Mouse (Mus musculus) heart, postnatal 10 days (tissue): ENCODE results near the gene Rexo1. TPM values are rescaled to one million over a fixed set of nuclear protein-coding genes. Genes with fewer than 3 reads are reported as not detected.
"Not testable (repeated sequence)": the region's sequence is repeated elsewhere in the genome, so short reads cannot be mapped to it uniquely, and the experiment has no call there.

Experiments used
- DNase-seq, 2 experiments: peaks; one replicate each; pipeline ENCODE4 v3.0.0; 2021
- intact Hi-C: fragments of 180-260 bp; cut with DNase I; formaldehyde crosslinking; loops from one replicate; pipeline ENCODE4 v1.15.1; 2025
- total RNA-seq, 2 experiments: library from RNA; stranded (reverse); gene quantifications; 2 replicates each; pipeline ENCODE4 v1.2.3; 2021

The Rexo1 gene
- total RNA-seq = 10 to 100 TPM; 20.3 to 21.5 TPM

GRCm38 (mm10) chr10:80561116-80561944 is at the start of gene Rexo1:
Rexo1 (minus strand) TSS chr10:80561560.
- intact Hi-C loops = no loop called here
- peak; percentile 96 to 97 for DNase-seq

DNA sequence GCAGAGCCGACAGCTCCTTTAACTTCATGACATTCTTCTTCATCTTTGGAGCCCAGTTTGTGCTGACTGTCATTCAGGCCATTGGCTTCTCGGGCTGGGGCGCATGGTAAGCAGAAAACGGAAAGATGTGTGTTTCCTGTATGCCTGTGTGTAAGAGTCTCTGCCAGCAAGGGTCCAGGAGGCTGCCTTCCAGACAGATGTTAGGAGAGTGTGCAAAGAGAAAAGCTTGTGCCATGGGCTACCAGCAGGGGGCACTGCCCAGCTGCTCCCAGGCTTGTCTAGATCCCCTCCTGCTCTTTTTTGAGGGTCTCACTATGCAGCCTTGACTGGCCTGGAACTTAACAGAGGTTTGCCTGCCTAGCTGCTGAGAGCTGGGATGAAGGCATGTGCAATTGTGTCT is 49.7 kb upstream of the Rexo1 start:
- peak; percentile 58 to 73 for DNase-seq
- intact Hi-C loops = loop anchor here (1.0 to 2.0 kb wide), 2 partner anchors 32 to 77 kb away; no protein-coding TSS in a partner anchor

DNA sequence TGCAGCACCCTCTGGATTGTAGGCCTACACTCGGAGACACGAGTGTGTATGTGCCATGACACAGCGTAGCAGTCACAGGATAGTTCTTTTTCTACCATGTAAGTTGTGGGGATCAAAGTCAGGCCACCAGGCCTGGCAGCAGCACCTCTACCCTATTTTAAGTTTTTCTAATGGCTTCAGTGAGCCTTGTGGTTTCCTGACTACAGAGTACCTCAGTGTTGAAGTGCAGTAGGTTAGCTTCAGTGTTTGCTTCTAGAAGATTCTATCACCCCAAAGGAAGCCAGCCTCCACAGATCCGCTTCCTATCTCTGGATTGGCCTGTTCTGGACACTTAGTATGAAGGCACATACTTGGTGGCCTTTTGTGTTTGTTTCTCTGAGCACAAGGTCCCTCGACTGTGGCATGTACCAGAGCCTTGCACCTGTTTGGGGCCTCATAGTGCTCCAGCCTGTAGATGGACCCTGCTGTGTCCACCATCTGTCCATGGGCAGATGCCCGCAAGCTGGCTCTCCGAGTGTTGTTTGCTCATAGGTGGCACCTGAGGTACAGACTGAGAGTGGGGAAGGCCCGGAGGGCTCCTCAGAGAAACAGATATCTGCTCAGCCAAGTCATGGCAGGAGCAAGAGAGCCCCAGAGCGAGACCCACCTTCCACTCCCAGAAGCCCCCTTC is 48.9 kb upstream of the Rexo1 start:
- intact Hi-C loops = loop anchor here (2.0 kb wide), 1 partner anchor 31 kb away; no protein-coding TSS in a partner anchor

GRCm38 (mm10) chr10:80609269-80609924 is 48.0 kb upstream of the Rexo1 start:
- intact Hi-C loops = no loop called here

More for the DNA sequence above, 48.9 kb upstream of the Rexo1 start:
- no peak for DNase-seq

DNA sequence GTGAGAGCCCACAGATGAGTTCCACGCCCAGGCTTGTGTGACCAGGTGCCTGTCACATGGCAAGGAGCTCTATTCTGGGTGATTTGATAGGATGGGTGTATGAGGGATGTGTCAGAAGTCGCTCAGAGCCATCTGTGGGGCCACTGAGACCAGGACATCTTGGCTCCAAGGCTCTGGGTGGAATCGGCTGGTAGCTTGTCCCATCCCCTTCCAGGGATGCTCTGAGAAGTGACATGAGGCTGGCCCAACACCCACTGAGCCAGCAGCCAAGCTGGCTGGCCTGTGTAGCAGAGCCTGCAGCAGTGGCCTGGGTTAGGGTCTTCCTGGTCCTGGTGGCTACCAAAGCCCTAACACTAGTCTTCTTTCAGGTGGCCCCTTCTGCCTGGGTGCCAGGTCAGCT is 47.1 kb upstream of the Rexo1 start:
- intact Hi-C loops = no loop called here
- no peak for DNase-seq

More at GRCm38 (mm10) chr10:80609269-80609924, 48.0 kb upstream of the Rexo1 start:
- DNase-seq = no peak

DNA sequence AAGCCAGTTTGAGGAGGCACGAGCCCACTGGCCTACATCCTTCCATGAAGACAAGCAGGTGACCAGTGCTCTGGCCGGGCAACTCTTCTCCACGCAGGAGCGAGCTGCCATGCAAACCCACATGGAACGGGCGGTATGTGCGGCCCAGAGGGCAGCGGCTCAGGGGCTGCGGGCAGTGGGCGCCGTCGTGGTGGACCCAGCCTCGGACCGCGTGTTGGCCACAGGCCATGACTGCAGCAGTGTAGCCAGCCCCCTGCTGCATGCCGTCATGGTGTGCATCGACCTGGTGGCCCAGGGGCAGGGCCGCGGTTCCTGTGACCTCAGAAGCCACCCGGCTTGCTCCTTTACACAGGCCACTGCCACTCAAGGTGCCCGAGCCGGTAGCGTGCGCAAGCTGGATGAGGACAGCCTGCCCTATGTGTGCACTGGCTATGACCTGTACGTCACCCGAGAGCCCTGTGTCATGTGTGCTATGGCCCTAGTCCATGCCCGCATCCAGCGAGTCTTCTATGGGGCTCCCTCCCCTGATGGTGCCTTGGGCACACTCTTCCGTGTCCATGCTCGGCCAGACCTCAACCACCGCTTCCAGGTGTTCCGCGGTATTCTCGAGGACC is 45.5 kb upstream of the Rexo1 start:
- intact Hi-C loops = no loop called here
- no peak for DNase-seq

DNA sequence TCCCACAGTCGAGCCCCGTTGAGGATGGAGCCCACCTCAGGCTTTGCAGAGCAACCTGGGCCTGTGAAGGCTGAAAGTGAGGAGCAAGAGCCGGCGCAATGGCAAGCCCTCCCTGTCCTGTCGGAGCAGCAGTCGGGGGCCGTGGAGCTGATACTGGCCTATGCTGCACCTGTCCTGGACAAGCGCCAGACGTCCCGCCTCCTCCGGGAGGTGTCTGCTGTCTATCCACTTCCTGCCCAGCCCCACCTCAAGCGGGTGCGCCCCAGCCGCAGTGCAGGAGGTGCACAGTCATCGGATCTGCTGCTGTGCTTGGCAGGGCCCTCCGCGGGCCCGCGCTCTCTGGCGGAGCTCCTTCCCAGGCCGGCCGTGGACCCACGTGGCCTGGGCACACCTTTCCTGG is 44.9 kb upstream of the Rexo1 start:
- no peak for DNase-seq
- intact Hi-C loops = no loop called here

GRCm38 (mm10) chr10:80605721-80606120 is 44.4 kb upstream of the Rexo1 start, which contains the start of gene Gm49322:
Gm49322 (plus strand) TSS chr10:80606021.
- intact Hi-C loops, DNase-seq: not testable (repeated sequence)

- intact Hi-C loops = no loop called here
- no peak for DNase-seq
Measured at GRCm38 (mm10) chr10:80604988-80605387, 43.6 kb upstream of the Rexo1 start.

- DNase-seq = no peak
- intact Hi-C loops = no loop called here
Measured at GRCm38 (mm10) chr10:80604001-80604509, 42.7 kb upstream of the Rexo1 start.

DNA sequence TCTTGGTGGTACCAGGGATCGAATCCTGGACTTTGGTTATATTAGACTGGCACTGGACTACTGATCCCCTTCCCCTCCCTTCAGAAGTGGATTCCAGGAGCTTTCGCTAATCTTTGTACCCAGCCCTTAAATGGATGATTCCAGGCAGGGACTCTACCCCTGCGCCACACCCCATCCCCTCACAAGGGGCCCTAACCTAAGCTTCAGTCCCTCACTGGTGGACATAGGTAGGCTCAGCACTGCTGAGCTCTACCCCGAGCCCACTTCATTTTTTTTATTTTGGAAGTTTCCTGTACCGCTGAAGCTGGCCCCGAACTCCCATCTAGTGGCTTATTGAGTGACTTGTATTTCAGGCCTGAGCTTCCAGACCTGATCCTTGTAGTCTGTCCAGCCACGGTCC is 42.0 kb upstream of the Rexo1 start:
- intact Hi-C loops = no loop called here
- DNase-seq = no peak

DNA sequence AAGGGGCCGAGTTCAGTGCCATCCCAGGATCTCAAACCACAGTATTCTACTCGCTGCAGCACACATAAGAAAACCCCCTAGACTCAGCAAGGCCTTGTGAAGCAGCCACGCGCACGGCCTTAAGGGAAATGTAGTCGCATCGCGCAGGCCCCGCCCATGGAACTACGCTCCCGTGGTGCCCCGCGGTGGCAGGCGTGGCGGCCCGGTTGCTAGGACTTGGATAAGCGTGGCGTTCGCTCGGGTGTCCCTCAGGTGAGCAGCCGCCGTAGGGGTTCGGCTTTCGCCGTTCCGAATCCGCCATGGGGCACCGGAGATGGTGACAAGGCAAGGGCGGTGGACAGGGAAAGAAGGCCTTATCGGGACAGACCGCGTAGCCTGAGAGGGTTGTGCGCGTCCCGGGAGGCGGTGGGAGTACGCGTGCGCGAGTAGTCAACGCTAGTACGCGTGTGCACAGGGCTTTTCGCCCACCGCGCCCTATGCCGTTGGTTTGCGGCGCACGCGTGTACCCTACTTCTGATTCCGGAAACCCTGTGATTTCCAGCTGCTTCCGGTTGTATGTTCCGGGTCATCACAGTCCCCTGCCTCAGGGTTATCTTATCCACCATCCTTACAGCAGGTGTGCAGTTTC is 41.5 kb upstream of the Rexo1 start, which contains the start of the genes Scamp4 and Adat3:
TSS of gene Scamp4 (plus strand) at position 175 of the 628 bp plus-strand sequence.
TSS of gene Adat3 (plus strand) at position 183 of the 628 bp plus-strand sequence.
- DNase-seq = peak; percentile 97
- intact Hi-C loops = no loop called here

GRCm38 (mm10) chr10:80596318-80596717 is 35.0 kb upstream of the Rexo1 start:
- intact Hi-C loops = no loop called here
- no peak for DNase-seq

DNA sequence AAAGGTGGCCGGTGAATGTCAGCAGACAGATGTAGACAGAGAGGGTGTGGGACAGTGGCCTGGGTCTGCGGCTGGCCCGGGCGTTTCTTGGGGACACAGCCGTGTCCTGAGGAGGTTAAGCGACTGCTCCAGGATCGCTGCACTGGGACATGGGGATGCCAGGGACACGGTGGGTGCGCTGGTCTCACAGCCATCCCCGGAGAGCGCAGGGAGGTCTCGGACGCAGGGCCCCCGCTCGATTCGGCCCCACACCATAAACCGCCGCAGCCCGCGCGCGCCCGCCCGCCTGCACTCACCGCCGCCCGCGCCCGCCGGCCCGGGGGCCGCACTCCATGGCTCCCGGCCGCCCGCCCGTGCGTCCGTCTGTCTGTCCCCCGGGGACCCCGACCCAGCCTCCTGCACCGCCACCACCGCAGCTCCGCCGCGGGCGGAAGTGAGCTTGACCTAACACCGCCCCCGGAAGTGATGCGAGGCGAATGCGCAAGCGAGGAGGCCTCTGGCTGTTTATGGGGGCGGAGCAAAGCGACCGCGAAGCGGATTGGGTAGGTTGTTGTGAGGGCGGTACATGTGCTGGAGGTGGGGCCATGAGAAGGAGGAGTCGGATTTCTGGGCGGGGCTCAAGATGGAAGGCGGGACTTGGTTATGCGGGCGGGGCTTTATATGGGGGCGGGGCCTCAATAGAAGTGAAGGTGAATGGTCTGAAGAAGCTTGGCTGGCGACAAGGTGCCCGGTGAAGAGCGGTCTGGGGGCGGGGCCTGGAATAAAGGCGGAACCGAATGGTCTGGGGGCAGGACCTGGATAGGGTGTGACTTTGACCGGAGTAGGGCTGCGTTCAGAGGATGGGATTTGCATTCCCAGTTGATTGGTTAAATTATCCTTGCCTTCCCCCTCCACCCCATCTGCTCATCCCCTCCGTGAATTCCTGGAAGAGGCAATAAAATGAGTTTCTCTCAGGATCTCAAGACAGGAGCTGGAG is 28.8 kb upstream of the Rexo1 start, which contains the start of gene Abhd17a:
TSS of gene Abhd17a (minus strand) at position 463 of the 976 bp plus-strand sequence.
- intact Hi-C loops = no loop called here

GRCm38 (mm10) chr10:80589127-80589878 is 27.9 kb upstream of the Rexo1 start:
- DNase-seq = no peak
- intact Hi-C loops = no loop called here

More for the DNA sequence above, 28.8 kb upstream of the Rexo1 start, which contains the start of gene Abhd17a:
- DNase-seq = peak; percentile 97 to 98

DNA sequence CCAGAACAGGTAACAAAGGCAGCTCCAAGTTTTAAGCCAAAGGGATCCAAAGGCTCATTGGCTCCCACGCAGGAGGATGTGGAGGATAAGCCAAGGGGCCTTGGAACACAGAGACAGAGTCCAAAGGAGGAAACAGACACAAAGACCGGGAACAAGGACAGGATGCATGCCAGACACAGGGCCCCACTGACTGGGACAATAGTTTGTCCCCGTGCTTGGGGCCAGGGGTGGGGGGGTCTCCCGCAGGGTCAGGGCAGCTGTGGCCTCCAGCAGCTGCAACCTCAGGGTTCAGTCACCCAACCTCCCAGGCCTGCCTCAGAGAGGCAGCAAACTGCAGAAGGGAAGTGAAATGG is 25.9 kb upstream of the Rexo1 start:
- intact Hi-C loops = no loop called here

GRCm38 (mm10) chr10:80586407-80587304 is 25.3 kb upstream of the Rexo1 start:
- intact Hi-C loops = no loop called here
- DNase-seq = no peak

More for the DNA sequence above, 25.9 kb upstream of the Rexo1 start:
- peak; percentile 68 to 73 for DNase-seq
